Mouse (Mus musculus) brown adipose tissue, adult 24 weeks (tissue): Measurements from ENCODE around the gene Cdk2ap2. TPM values are rescaled to one million over a fixed set of nuclear protein-coding genes. Genes with fewer than 3 reads are reported as not detected.
A peak's percentile ranks its signal among the peaks of the same experiment; 100 is the strongest.
"Not testable (repeated sequence)": the region's sequence is repeated elsewhere in the genome, so short reads cannot be mapped to it uniquely, and the experiment has no call there.

Experiments
- H3K27ac ChIP-seq: fragments of 200-500 bp; replicated peaks from 2 replicates; pipeline ENCODE4 v1.5.1; 2012; ENCODE audit warnings: low read depth, mild to moderate bottlenecking, low read length
- H3K4me1 ChIP-seq: fragments of 200-500 bp; 2 replicates; pipeline ENCODE4 v1.6.1; 2012; ENCODE audit warnings: low read length, mixed read lengths; ENCODE audit not compliant: control insufficient read depth, insufficient read depth, insufficient read length
- H3K4me3 ChIP-seq: fragments of 200-500 bp; 2 replicates; pipeline ENCODE4 v1.5.1; 2012; ENCODE audit warnings: low read depth, mild to moderate bottlenecking, low read length, moderate library complexity; ENCODE audit not compliant: insufficient read depth
- polyA plus RNA-seq: library from polyadenylated mRNA; stranded (reverse); fragments of >200 nt; gene quantifications from 2 replicates; pipeline ENCODE4 v1.2.4, GENCODE M21; 2012; ENCODE audit not compliant: missing spikeins, insufficient read depth, insufficient read length

The Cdk2ap2 gene
- 78.5 and 101 TPM in 2 replicates for polyA plus RNA-seq

- H3K27ac ChIP-seq: peak within 1 kb of the TSS; percentile 91
- peaks cover 9% of the 10 kb centered on the region for H3K4me1 ChIP-seq
Observed at GRCm38 (mm10) chr19:4096642-4097440, at the start of gene Cdk2ap2. Gene Cdk2ap2, plus strand, starts transcription at chr19:4097182.

DNA sequence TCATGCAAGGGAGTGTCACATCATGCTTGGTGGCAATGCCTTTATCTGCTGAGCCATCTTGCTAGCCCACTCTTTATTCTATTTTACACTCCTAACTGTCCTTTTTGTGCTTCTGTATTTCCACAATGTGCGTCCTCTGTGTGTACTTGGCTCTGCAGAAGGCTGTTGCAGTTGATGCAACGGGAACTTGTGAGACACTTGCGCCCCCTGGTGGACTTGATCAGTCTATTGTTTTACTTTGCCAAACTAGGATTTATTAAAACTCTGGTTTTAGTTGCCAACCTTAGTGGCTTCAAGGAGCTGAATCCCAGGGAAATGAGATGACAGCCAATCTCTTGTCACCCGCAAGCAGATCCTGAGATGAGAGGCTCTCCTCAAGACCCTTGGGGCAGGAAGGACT, 49.1 kb upstream of the Cdk2ap2 start:
- Histone ChIP-seq H3K4me3 (no peak overlapping the region), H3K4me1 (0 out of 2 replicates have a peak, but pooled peaks cover 3% of the 10 kb centered on the region), H3K27ac (no peak overlapping the region)

More at GRCm38 (mm10) chr19:4096642-4097440, at the start of gene Cdk2ap2:
- H3K4me3 ChIP-seq: peak within 1 kb of the TSS; percentile 82

- not testable (repeated sequence) for H3K4me3 ChIP-seq, H3K4me1 ChIP-seq, H3K27ac ChIP-seq
Observed at GRCm38 (mm10) chr19:4049069-4049468, 47.9 kb upstream of the Cdk2ap2 start.

GRCm38 (mm10) chr19:4051016-4051415, 46.0 kb upstream of the Cdk2ap2 start:
- Histone ChIP-seq H3K4me1 (peaks cover 8% of the 10 kb centered on the region; the same call in 1 of the 2 replicates), H3K27ac (no peak overlapping the region), H3K4me3 (no peak overlapping the region)

- Histone ChIP-seq H3K4me3 (peak overlapping the region; percentile 20; the same call in 1 of the 2 replicates), H3K27ac (no peak overlapping the region; the same call in 1 of the 2 replicates), H3K4me1 (peaks cover 5% of the 10 kb centered on the region; the same call in 1 of the 2 replicates)
Observed at GRCm38 (mm10) chr19:4051741-4052515, 45.1 kb upstream of the Cdk2ap2 start.

DNA sequence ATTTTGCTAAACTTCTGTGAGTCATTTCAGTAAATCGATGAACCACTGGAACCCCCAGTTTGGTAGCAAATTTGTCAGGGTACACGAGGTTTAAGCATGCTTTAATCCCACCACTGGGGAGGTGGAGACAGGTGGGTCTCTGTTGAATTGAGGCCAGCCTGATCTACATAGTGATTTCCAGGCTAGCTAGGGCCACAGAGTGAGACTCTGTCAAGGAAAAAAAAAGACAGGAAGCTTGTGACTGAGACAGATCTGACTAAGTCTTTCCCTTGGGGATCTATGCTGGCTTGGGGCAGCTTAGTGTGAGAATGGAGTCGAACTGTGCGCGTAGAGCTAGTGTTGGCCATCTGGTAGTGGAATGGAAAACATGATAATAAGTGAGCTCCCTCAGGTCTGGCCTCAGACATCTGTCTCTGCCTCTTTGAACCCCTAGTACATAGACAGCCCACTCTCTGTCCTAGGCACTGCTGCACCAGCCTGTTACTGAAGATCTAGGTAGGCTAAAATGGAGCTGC, 44.4 kb upstream of the Cdk2ap2 start:
- peaks cover 5% of the 10 kb centered on the region; the same call in 1 of the 2 replicates for H3K4me1 ChIP-seq
- no peak overlapping the region for H3K4me3 ChIP-seq
- no peak overlapping the region for H3K27ac ChIP-seq

GRCm38 (mm10) chr19:4054613-4055012, 42.4 kb upstream of the Cdk2ap2 start:
- no peak overlapping the region for H3K27ac ChIP-seq
- no peak overlapping the region for H3K4me3 ChIP-seq
- peaks cover 16% of the 10 kb centered on the region for H3K4me1 ChIP-seq

- H3K4me3 ChIP-seq: no peak overlapping the region
- H3K4me1 ChIP-seq: peaks cover 16% of the 10 kb centered on the region
- H3K27ac ChIP-seq: no peak overlapping the region
Observed at GRCm38 (mm10) chr19:4055216-4055946, 41.6 kb upstream of the Cdk2ap2 start.

DNA sequence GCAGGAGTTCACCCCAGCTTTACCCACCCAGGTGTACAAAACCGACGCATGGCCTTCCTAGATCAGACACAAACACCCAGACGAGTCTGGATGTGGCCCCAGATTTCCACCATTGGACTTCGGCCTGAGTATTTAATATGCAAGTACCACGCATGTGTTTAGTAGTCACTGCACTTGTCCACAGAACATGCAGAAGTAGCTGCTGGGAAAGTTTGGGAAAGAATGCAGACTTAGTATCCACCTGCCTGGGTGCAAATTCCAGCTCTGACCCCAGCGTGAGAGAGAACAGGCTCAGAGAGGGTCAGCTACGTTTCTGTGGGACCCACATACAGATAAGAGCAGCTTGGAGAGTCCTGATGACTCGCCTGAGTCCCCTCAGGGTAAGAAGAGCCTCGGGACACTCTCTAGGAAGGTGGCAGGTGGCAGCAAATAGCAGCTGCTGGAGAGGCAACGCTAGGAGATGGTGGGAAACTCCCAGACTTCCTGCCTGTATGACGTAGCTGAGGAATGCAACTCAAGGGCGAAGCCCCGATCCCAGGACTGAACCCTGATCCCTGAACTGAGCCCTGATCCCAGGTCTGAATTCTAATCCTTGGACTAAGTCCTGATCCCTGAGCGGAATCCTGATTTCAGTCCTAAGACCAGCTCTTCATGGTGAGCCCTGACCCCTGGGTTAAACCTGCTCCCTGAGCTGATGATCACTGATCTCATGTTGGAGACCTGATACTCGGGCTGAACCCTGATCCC, 40.9 kb upstream of the Cdk2ap2 start:
- H3K4me1 ChIP-seq: peaks cover 16% of the 10 kb centered on the region
- H3K27ac ChIP-seq: no peak overlapping the region
- H3K4me3 ChIP-seq: no peak overlapping the region

GRCm38 (mm10) chr19:4056727-4057126, 40.3 kb upstream of the Cdk2ap2 start:
- Histone ChIP-seq H3K27ac (no peak overlapping the region), H3K4me1 (peaks cover 16% of the 10 kb centered on the region), H3K4me3 (no peak overlapping the region)

GRCm38 (mm10) chr19:4057389-4057788, 39.6 kb upstream of the Cdk2ap2 start:
- Histone ChIP-seq H3K27ac (no peak overlapping the region), H3K4me1 (peaks cover 16% of the 10 kb centered on the region), H3K4me3 (no peak overlapping the region)

- H3K4me3 ChIP-seq: no peak overlapping the region
- no peak overlapping the region for H3K27ac ChIP-seq
- peaks cover 16% of the 10 kb centered on the region for H3K4me1 ChIP-seq
Observed at GRCm38 (mm10) chr19:4057962-4058361, 39.0 kb upstream of the Cdk2ap2 start.

GRCm38 (mm10) chr19:4058581-4058980, 38.4 kb upstream of the Cdk2ap2 start:
- Histone ChIP-seq H3K27ac (no peak overlapping the region), H3K4me1 (peaks cover 16% of the 10 kb centered on the region), H3K4me3 (no peak overlapping the region)

- peaks cover 16% of the 10 kb centered on the region for H3K4me1 ChIP-seq
- no peak within 1 kb of the TSS for H3K4me3 ChIP-seq
- no peak within 1 kb of the TSS for H3K27ac ChIP-seq
Observed at GRCm38 (mm10) chr19:4059069-4059740, 37.8 kb upstream of the Cdk2ap2 start, which contains the start of gene Gstp3. Gene Gstp3, minus strand, starts transcription at chr19:4059569.
